ENCODE assay signal across 14 mouse cellular contexts in the genomic region with DNA sequence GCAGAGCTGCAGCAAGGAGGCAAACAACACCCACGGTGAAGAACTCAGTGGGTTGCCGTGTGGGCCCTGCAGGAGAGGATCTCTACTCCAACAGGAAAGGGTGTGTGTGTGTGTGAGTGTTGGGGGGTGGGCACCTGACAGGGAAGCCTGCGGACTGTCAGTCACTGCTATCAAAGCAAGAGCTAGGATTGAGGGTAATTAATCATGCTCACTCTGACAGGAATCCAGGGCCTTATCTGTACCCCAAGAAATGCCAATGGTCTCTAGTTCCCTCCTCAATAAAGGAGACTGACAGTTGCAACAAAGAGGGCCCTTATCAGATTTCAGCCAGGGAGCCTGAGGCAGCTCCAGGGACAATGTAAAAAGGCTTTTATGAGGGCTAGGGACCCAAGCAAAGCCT. TPM values are rescaled to one million over a fixed set of nuclear protein-coding genes. Genes with fewer than 3 reads are reported as not detected.
DNase-seq lines count a peak whose midpoint lies in the region; ATAC-seq lines count a peak whose summit lies in the region.
"Had no signal": no experiment of that assay in that cellular context is flagged by ENCODE, and none has a peak within 500 bp of the region (broad histone marks: within the 10 kb centered on the region; RNA-seq: fewer than 3 reads in every experiment).

No protein-coding gene starts in this region.

- peak overlapping the region; percentile 69 for H3K27ac ChIP-seq in forebrain, embryonic 10.5 days
- no peak overlapping the region for H3K27ac ChIP-seq in forebrain, embryonic 15.5 days (replicated peaks)
- peak overlapping the region; percentile 24; the same call in 1 of the 2 replicates for H3K27ac ChIP-seq in kidney, embryonic 15.5 days
- H3K27ac ChIP-seq in kidney, embryonic 16.5 days (ENCODE audit: low read length): no peak overlapping the region
- H3K27ac ChIP-seq: embryonic facial prominence, embryonic 13.5 days; layer of hippocampus, adult 2 months had no signal

- H3K9me3 ChIP-seq in forebrain, embryonic 10.5 days: no peaks in the 10 kb centered on the region
- no peaks in the 10 kb centered on the region for H3K9me3 ChIP-seq in forebrain, embryonic 15.5 days
- no peaks in the 10 kb centered on the region for H3K9me3 ChIP-seq in kidney, embryonic 15.5 days (replicated peaks)
- H3K9me3 ChIP-seq in kidney, embryonic 16.5 days (ENCODE audit: low read length): no peaks in the 10 kb centered on the region
- H3K9me3 ChIP-seq: embryonic facial prominence, embryonic 13.5 days had no signal

- H3K27me3 ChIP-seq in forebrain, embryonic 10.5 days (ENCODE audit: poor library complexity, severe bottlenecking): no peaks in the 10 kb centered on the region
- no peaks in the 10 kb centered on the region for H3K27me3 ChIP-seq in forebrain, embryonic 15.5 days
- no peaks in the 10 kb centered on the region for H3K27me3 ChIP-seq in kidney, embryonic 15.5 days
- H3K27me3 ChIP-seq in kidney, embryonic 16.5 days (ENCODE audit: insufficient read depth, low read length): no peaks in the 10 kb centered on the region
- H3K27me3 ChIP-seq: embryonic facial prominence, embryonic 13.5 days had no signal

- H3K4me3 ChIP-seq in forebrain, embryonic 10.5 days: no peak overlapping the region
- H3K4me3 ChIP-seq in forebrain, embryonic 15.5 days: no peak overlapping the region
- no peak overlapping the region for H3K4me3 ChIP-seq in kidney, embryonic 15.5 days (replicated peaks)
- no peak overlapping the region for H3K4me3 ChIP-seq in kidney, embryonic 16.5 days (ENCODE audit: low read length)
- H3K4me3 ChIP-seq: embryonic facial prominence, embryonic 13.5 days; layer of hippocampus, adult 2 months had no signal

- no peak for ATAC-seq in forebrain, embryonic 15.5 days (replicated peaks)
- ATAC-seq in kidney, embryonic 15.5 days (replicated peaks; ENCODE audit: low FRiP score): no peak
- no peak for ATAC-seq in kidney, embryonic 16.5 days (ENCODE audit: low FRiP score, low TSS enrichment)
- ATAC-seq: activated CD4-positive, CD25-positive, alpha-beta regulatory T cell, adult 4 months had no signal

- H3K4me1 ChIP-seq in forebrain, embryonic 10.5 days: peaks cover 78% of the 10 kb centered on the region
- H3K4me1 ChIP-seq in forebrain, embryonic 15.5 days: peaks cover 19% of the 10 kb centered on the region
- peaks cover 66% of the 10 kb centered on the region for H3K4me1 ChIP-seq in kidney, embryonic 15.5 days
- peaks cover 42% of the 10 kb centered on the region for H3K4me1 ChIP-seq in kidney, embryonic 16.5 days (ENCODE audit: insufficient read depth, low read length)

- H3K4me2 ChIP-seq in forebrain, embryonic 15.5 days (replicated peaks): no peak overlapping the region
- no peak overlapping the region for H3K4me2 ChIP-seq in kidney, embryonic 15.5 days
- no peak overlapping the region for H3K4me2 ChIP-seq in kidney, embryonic 16.5 days (replicated peaks; ENCODE audit: low read depth, low read length)
- H3K4me2 ChIP-seq: embryonic facial prominence, embryonic 13.5 days had no signal

- H3K36me3 ChIP-seq in forebrain, embryonic 10.5 days (replicated peaks): peaks cover 48% of the 10 kb centered on the region
- H3K36me3 ChIP-seq in forebrain, embryonic 15.5 days: no peaks in the 10 kb centered on the region
- H3K36me3 ChIP-seq in kidney, embryonic 15.5 days: 0 out of 2 replicates have a peak, but pooled peaks cover 1% of the 10 kb centered on the region
- H3K36me3 ChIP-seq in kidney, embryonic 16.5 days (ENCODE audit: insufficient read depth, low read length): no peaks in the 10 kb centered on the region

- WGBS in forebrain, embryonic 10.5 days: 33% methylated on average over 3 of the region's 3 CpGs
- 23% methylated on average over 3 of the region's 3 CpGs for WGBS in forebrain, embryonic 15.5 days
- WGBS in kidney, embryonic 15.5 days: 19% methylated on average over 3 of the region's 3 CpGs
- 28% methylated on average over 3 of the region's 3 CpGs for WGBS in kidney, embryonic 16.5 days

- no peak overlapping the region for H3K9ac ChIP-seq in forebrain, embryonic 15.5 days (replicated peaks)
- H3K9ac ChIP-seq in kidney, embryonic 15.5 days: no peak overlapping the region
- H3K9ac ChIP-seq in kidney, embryonic 16.5 days (replicated peaks; ENCODE audit: low read length): no peak overlapping the region
- H3K9ac ChIP-seq: embryonic facial prominence, embryonic 13.5 days had no signal

- DNase-seq in forebrain, embryonic 10.5 days (ENCODE audit: extremely low spot score, low spot score): no peak
- peak; percentile 40 for DNase-seq in right cerebral cortex, adult 18-20 months
- no peak for DNase-seq in right cerebral cortex, postnatal 4 days
- DNase-seq in B cell, adult 2 months: no peak
- DNase-seq in cerebellum, postnatal 14 days: no peak
- DNase-seq: cerebellum, adult 2 months; heart, adult 18-20 months; kidney, adult 2 months had no signal

RNA-seq across cellular contexts. Expression of a gene that starts 33.5 kb away (rescaled TPM):
- polyA plus RNA-seq in forebrain, embryonic 10.5 days (2016; fragmentation: Nextera tagmentation; extraction: Ambion mirVana): 41.0 and 41.7 TPM in 2 replicates
- 8.0 and 9.2 TPM in 2 replicates for polyA plus RNA-seq in forebrain, embryonic 15.5 days (2015; fragmentation: Nextera tagmentation; extraction: Ambion mirVana)
- 6.2 and 9.1 TPM in 2 replicates for polyA plus RNA-seq in kidney, embryonic 15.5 days (2015; fragmentation: Nextera tagmentation; extraction: Ambion mirVana)
- polyA plus RNA-seq in kidney, embryonic 16.5 days (2015; fragmentation: Nextera tagmentation; extraction: Ambion mirVana): 6.0 and 8.6 TPM in 2 replicates

RNA-seq across cellular contexts. Expression of a gene that starts 37.4 kb away (rescaled TPM):
- 92.5 and 95.1 TPM in 2 replicates for polyA plus RNA-seq in forebrain, embryonic 10.5 days (2016; fragmentation: Nextera tagmentation; extraction: Ambion mirVana)
- polyA plus RNA-seq in forebrain, embryonic 15.5 days (2015; fragmentation: Nextera tagmentation; extraction: Ambion mirVana): 88.6 and 93.0 TPM in 2 replicates
- 71.0 and 71.8 TPM in 2 replicates for polyA plus RNA-seq in kidney, embryonic 15.5 days (2015; fragmentation: Nextera tagmentation; extraction: Ambion mirVana)
- 82.0 and 90.0 TPM in 2 replicates for polyA plus RNA-seq in kidney, embryonic 16.5 days (2015; fragmentation: Nextera tagmentation; extraction: Ambion mirVana)

Comparison
In these comparisons a context has a peak if more than half of its experiments do, and no peak if none do; other contexts are left out.
1. H3K27ac ChIP-seq: peak in forebrain, embryonic 10.5 days (single experiment) and kidney, embryonic 15.5 days (single experiment); none in forebrain, embryonic 15.5 days (single experiment) and kidney, embryonic 16.5 days (single experiment).